In the genomic region with DNA sequence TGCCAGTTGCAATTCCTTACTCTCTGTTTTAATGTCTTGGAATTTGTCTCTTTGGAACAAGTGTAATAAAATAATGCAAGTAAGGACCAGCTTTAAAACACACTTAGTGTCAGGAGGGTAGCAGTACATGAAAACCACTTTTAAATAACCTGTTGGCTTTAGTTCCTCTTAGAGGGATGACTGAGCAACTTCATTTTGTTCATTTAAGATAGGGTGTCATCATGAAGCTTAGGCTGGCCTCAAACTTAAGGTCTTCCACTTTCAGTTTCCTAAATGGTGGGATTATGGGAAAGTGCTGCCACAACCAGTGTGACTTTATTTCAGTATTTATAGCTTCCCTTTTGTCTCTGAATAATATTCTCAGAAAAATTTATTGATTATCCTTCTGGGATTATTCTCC, we compare ENCODE assay signal across 13 mouse cellular contexts.
"Had no signal": no experiment of that assay in that cellular context is flagged by ENCODE, and none has a peak within 500 bp of the region (broad histone marks: within the 10 kb centered on the region; RNA-seq: fewer than 3 reads in every experiment).

No protein-coding gene starts in this region.

- DNase-seq: kidney, adult 2 months; kidney, postnatal 25 days; left cerebral cortex, postnatal 4 days; liver, postnatal 0 days; lung, embryonic 14.5 days; lung, postnatal 36 days; retina, postnatal 1 day; thymus, adult 18-20 months; thymus, postnatal 14 days; thymus, postnatal 4 days had no signal

- ATAC-seq: liver, postnatal 0 days; lung, postnatal 0 days; midbrain, embryonic 13.5 days; midbrain, embryonic 16.5 days had no signal
